Mouse (Mus musculus) intestine, postnatal 0 days (tissue): ENCODE results near the gene Ube3c. TPM values are rescaled to one million over a fixed set of nuclear protein-coding genes. Genes with fewer than 3 reads are reported as not detected.
"Not testable (repeated sequence)": the region's sequence is repeated elsewhere in the genome, so short reads cannot be mapped to it uniquely, and the experiment has no call there.

Experiments used
- ATAC-seq: fragments of 200-750 bp; cut with Nextera tagmentation; 2 replicates; pipeline ENCODE4 v1.8.0; 2017; ENCODE audit warnings: mild to moderate bottlenecking, moderate TSS enrichment, moderate library complexity
- H3K27ac ChIP-seq: fragments of 300-500 bp; sonication (generic); 2 replicates; pipeline ENCODE4 v1.5.1; 2014; ENCODE audit warnings: mild to moderate bottlenecking, low read depth, low read length, moderate library complexity
- H3K27me3 ChIP-seq: fragments of 300-500 bp; sonication (generic); replicated peaks from 2 replicates; pipeline ENCODE4 v1.6.1; 2014; ENCODE audit warnings: low read length, mixed read lengths; ENCODE audit not compliant: control insufficient read depth, insufficient read depth
- H3K36me3 ChIP-seq: fragments of 300-500 bp; sonication (generic); 2 replicates; pipeline ENCODE4 v1.6.1; 2014; ENCODE audit warnings: mild to moderate bottlenecking, moderate library complexity; ENCODE audit not compliant: control insufficient read depth, insufficient read depth
- H3K4me1 ChIP-seq: fragments of 300-500 bp; sonication (generic); replicated peaks from 2 replicates; pipeline ENCODE4 v1.6.1; 2014; ENCODE audit warnings: antibody characterized with exemption, low read length, mixed read lengths; ENCODE audit not compliant: control insufficient read depth, insufficient read depth
- H3K4me2 ChIP-seq: fragments of 300-500 bp; sonication (generic); replicated peaks from 2 replicates; pipeline ENCODE4 v1.6.1; 2014; ENCODE audit warnings: low read depth, mild to moderate bottlenecking, moderate library complexity
- H3K4me3 ChIP-seq: fragments of 300-500 bp; sonication (generic); 2 replicates; pipeline ENCODE4 v1.5.1; 2014; ENCODE audit warnings: low read depth, low read length
- H3K9ac ChIP-seq: fragments of 300-500 bp; sonication (generic); 2 replicates; pipeline ENCODE4 v1.6.1; 2014; ENCODE audit warnings: mild to moderate bottlenecking, low read depth, low read length
- H3K9me3 ChIP-seq: fragments of 300-500 bp; sonication (generic); 2 replicates; pipeline ENCODE4 v1.6.1; 2016; ENCODE audit warnings: mixed run types; ENCODE audit not compliant: control insufficient read depth
- CTCF ChIP-seq: sonication (generic); IDR thresholded peaks from 2 replicates; pipeline ENCODE4 v1.5.1; 2016; ENCODE audit warnings: low read depth, mild to moderate bottlenecking, control low read depth, antibody characterized with exemption, moderate library complexity
- WGBS: fragments of 180-500 bp; shearing (Covaris S2); extraction: QIAGEN DNeasy Blood & Tissue Kit; methylation state at CpG from one replicate; pipeline ENCODE4 v1.1.7; 2014; 5-methylcytosine and 5-hydroxymethylcytosine counted together
- polyA plus RNA-seq: library from polyadenylated mRNA; unstranded; fragments of >200 nt; fragmentation: Nextera tagmentation; extraction: Ambion mirVana; gene quantifications from 2 replicates; pipeline ENCODE4 v1.2.1, GENCODE M21; 2015

Ube3c gene
- polyA plus RNA-seq, result 11.7 and 13.4 TPM in 2 replicates

DNA sequence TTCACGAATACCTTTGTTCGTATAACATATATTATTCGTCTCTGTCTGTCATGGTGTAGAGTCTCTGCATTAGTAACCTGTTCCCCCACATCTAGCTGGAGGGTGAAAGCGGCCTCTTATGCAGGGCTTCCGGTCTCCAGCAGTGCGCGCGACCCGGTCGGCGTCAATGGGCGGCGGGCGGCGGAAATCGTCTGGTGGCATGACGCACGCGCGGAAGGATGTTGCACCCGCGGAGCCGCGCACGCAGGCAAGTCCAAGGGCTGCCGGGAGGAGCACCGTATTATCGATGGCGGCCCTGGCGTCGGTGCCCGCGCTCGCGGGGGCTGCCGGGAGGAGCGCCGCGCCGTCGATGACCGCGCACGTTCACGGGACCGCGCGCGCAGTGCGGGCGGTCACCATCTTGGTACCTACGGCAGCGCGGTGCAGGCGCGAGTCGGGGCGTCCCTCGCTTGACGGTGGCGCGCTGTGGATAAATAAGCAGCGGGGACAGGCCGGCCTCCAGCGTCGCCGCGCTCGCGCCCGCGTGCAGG is at the start of gene Ube3c:
Gene Ube3c, plus strand, starts transcription at position 395 of the 530 bp plus-strand sequence.
- Histone ChIP-seq H3K27ac (peak within 1 kb of the TSS; percentile 91), H3K9me3 (no peaks in the 10 kb centered on the region), H3K4me1 (0 out of 2 replicates have a peak, but pooled peaks cover 5% of the 10 kb centered on the region), H3K36me3 (no peaks in the 10 kb centered on the region), H3K27me3 (no peaks in the 10 kb centered on the region), H3K4me2 (peak within 1 kb of the TSS; percentile 96), H3K9ac (peak within 1 kb of the TSS; percentile 57), H3K4me3 (peak within 1 kb of the TSS; percentile 79)
- WGBS, result under 1% methylated on average over 72 of the region's 72 CpGs
- ATAC-seq, result peak; percentile 98
- 0 out of 2 replicates have a peak, but pooled peaks have one; percentile 5 for TF ChIP-seq CTCF

DNA sequence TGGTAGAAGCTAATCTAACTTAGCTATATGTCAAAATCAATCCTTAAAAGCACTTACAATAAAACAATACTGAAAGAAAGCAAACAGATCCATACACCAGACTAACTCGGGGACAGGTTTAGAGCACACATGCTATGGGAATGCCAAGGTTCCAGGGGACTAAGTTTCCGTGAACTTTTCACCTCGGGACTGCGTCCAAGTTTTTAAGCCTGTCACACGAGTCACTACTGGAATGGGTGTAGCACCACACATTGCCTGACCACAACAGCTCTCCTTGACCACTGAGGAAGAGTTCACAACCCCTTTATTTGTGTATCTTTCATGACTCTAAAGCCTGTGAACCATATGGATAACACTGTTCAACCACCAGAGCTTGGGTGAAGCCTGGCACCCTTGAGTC is 8.9 kb upstream of the Ube3c start:
- TF ChIP-seq CTCF, result no peak
- H3K4me3 ChIP-seq, result no peak overlapping the region
- WGBS, result 79% methylated on average over 5 of the region's 5 CpGs

DNA sequence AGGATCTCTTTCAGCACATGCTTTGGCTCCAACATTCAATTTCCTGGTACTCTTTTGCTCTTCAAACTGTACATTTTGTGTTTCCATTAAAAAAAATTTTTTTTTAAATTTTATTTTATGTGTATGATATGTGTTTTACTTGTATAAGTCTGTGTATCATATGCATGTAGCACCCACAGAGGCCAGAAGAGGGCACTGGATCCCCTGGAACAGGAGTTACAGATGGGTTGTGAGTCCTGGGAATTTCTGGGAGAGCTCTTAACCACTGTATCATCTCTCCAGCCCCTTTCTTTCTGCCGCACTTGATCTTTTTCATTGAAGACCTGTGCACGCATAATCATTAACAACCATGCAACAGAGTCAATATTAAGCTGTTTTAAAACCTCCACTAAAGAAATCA is 8.4 kb upstream of the Ube3c start:
- H3K27me3 ChIP-seq, result no peaks in the 10 kb centered on the region
- H3K9ac ChIP-seq, result no peak overlapping the region
- H3K4me3 ChIP-seq, result no peak overlapping the region
- H3K36me3 ChIP-seq, result no peaks in the 10 kb centered on the region
- peak; percentile 39 for TF ChIP-seq CTCF
- no peaks in the 10 kb centered on the region for H3K9me3 ChIP-seq
- H3K4me2 ChIP-seq, result no peak overlapping the region
- ATAC-seq, result no peak
- 87% methylated on average over 2 of the region's 2 CpGs for WGBS
- H3K4me1 ChIP-seq, result no peaks in the 10 kb centered on the region
- no peak overlapping the region for H3K27ac ChIP-seq

More for the DNA sequence above, 8.9 kb upstream of the Ube3c start:
- ATAC-seq, result no peak
- no peaks in the 10 kb centered on the region for H3K9me3 ChIP-seq
- no peaks in the 10 kb centered on the region for H3K36me3 ChIP-seq
- H3K9ac ChIP-seq, result no peak overlapping the region
- H3K4me1 ChIP-seq, result no peaks in the 10 kb centered on the region
- no peaks in the 10 kb centered on the region for H3K27me3 ChIP-seq
- H3K4me2 ChIP-seq, result no peak overlapping the region
- H3K27ac ChIP-seq, result no peak overlapping the region

DNA sequence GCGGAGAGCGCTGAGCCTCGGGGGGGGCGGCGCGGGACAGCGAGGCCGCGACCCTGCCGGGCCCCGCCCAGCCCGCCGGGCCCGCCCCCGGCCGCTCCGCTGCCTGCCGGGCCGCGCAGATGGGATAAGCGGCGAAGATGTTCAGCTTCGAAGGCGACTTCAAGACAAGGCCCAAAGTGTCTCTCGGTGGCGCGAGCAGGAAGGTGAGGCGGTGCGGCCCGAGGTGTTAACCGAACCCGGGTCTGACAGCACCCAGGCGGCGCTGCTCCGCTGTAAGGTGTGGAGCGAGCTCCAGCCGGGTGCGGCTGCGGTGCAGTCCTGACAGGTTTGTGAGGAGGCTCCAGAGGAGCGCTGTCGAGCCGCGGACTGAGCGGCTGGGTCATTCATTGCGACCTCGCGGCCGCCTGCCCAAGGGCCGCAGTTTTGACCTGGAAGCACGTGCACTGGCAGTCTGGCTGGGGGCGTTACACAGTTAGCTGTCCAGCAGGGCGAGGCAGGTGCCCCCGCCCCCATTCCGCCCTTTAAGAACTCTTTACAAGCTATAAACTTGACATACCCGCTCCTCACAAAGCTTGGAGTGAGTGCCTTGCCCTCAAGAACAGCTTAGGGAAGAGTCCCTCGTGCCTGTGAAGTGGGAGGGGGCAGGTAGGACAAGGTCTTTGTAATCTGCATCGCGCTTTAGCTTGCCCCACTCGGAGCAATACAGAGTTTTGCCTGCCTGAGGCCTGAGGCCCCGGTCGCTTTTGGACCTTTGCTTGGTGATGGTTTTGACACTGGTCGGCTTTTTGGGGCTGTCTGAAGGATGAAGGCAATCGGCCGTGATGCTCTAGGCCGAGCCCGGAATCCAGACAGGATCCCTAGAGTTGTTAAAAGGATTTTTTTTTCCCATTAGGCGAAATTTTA is 587 bp downstream of the Ube3c start:
- H3K27ac ChIP-seq, result peak overlapping the region; percentile 91
- peak overlapping the region; percentile 79 for H3K4me3 ChIP-seq
- H3K27me3 ChIP-seq, result no peaks in the 10 kb centered on the region
- TF ChIP-seq CTCF, result peak; percentile 66
- peak overlapping the region; percentile 57 for H3K9ac ChIP-seq
- H3K4me1 ChIP-seq, result 0 out of 2 replicates have a peak, but pooled peaks cover 5% of the 10 kb centered on the region
- peak overlapping the region; percentile 96 for H3K4me2 ChIP-seq
- no peaks in the 10 kb centered on the region for H3K9me3 ChIP-seq
- peak; percentile 83 for ATAC-seq
- no peaks in the 10 kb centered on the region for H3K36me3 ChIP-seq
- WGBS, result 3% methylated on average over 67 of the region's 67 CpGs

DNA sequence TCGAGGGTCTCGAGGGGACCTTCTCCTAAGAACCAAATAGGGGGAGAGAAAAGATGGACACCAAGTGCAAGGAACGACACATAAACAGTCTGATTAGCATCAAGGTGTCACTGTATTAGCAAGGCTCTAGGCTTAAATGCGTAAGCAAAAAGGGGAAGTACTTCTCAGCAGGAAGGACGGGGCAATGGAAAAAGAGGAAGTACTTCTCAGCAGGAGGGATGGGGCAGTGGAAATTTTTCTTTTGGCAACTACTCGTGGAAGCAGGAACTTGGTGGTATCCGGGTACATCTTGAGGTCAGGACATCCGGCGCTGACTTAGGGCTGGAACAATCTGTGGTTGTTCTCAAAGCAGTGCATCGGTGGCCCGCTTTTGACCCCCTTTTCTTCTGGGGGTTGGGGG is 5.2 kb downstream of the Ube3c start:
- WGBS, result 91% methylated on average over 11 of the region's 11 CpGs
- not testable (repeated sequence) for H3K4me2 ChIP-seq

DNA sequence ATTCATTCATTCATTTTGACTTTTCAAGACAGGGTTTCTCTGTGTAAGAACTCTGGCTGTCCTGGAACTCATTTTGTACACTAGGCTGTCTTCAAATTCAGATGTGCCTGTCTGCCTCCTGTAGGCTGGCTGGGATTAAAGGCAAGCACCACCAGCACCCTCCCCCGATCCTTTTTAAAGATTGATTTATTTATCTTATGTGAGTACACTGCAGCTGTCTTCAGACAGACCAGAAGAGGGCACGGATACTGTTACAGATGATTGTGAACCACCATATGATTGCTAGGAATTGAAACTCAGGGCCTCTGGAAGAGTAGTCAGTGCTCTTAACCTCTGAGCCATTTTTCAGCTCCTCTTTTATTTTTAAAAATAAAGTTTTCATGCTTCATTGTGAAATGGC is 6.0 kb downstream of the Ube3c start:
- TF ChIP-seq CTCF, result no peak
- H3K9me3 ChIP-seq, result no peaks in the 10 kb centered on the region
- H3K36me3 ChIP-seq, result no peaks in the 10 kb centered on the region
- H3K27ac ChIP-seq, result no peak overlapping the region
- WGBS, result 40% methylated on average over 2 of the region's 2 CpGs
- ATAC-seq, result no peak
- no peaks in the 10 kb centered on the region for H3K27me3 ChIP-seq
- H3K9ac ChIP-seq, result no peak overlapping the region
- 0 out of 2 replicates have a peak, but pooled peaks cover 1% of the 10 kb centered on the region for H3K4me1 ChIP-seq
- no peak overlapping the region for H3K4me2 ChIP-seq
- H3K4me3 ChIP-seq, result no peak overlapping the region

More for the DNA sequence above, 5.2 kb downstream of the Ube3c start:
- H3K9ac ChIP-seq, H3K4me3 ChIP-seq, ATAC-seq, H3K9me3 ChIP-seq, H3K27me3 ChIP-seq, H3K27ac ChIP-seq, H3K36me3 ChIP-seq, H3K4me1 ChIP-seq: not testable (repeated sequence)
